ENCODE assay signal across 11 mouse cellular contexts in the genomic region with DNA sequence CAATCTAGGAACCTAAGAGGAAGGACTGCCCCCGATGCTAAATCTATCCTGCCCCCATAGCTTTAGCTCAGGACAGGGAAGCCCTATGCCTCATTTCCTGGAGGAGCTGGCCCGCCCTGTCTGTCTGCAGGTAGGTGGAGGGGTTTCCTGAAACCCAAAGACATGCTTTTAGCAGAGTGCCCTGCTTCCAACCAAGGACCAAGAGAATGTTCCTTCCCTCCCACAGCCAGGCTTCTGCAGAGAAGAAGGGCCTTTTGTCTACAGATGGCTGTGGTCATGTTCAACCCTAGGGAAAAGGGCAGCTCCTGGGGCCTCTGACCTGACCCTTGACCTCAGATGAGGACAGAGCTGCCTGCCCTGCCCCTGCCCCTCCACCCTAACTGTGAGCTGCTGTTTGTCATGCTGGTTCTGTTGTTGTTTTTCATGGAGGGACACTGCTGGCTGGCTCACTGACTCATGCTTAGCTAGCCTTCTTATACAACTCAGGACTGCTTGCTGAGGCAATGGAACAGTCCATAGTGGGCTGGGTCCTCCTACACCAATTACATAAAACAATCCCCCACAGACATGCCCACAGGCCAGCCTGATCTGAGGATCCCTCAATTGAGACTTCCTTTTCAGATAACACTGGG. TPM values are rescaled to one million over a fixed set of nuclear protein-coding genes. Genes with fewer than 3 reads are reported as not detected.
A peak's percentile ranks its signal among the peaks of the same experiment; 100 is the strongest.
DNase-seq lines count a peak whose midpoint lies in the region; ATAC-seq lines count a peak whose summit lies in the region.
"Had no signal": no experiment of that assay in that cellular context is flagged by ENCODE, and none has a peak within 500 bp of the region (broad histone marks: within the 10 kb centered on the region; RNA-seq: fewer than 3 reads in every experiment).

No protein-coding gene starts in this region.

- peak overlapping the region; percentile 78 for H3K27ac ChIP-seq in hindbrain, embryonic 10.5 days
- no peak overlapping the region for H3K27ac ChIP-seq in hindbrain, embryonic 11.5 days (ENCODE audit: low read depth, low read length)
- H3K27ac ChIP-seq in lung, embryonic 16.5 days (ENCODE audit: low read length) = no peak overlapping the region
- peak overlapping the region; percentile 41; the same call in 1 of the 2 replicates for H3K27ac ChIP-seq in neural tube, embryonic 15.5 days (replicated peaks)
- H3K27ac ChIP-seq: kidney, postnatal 0 days had no signal

- peak overlapping the region; percentile 20; the same call in 1 of the 2 replicates for H3K4me3 ChIP-seq in hindbrain, embryonic 10.5 days
- H3K4me3 ChIP-seq in hindbrain, embryonic 11.5 days (ENCODE audit: low read depth, low read length) = no peak overlapping the region
- no peak overlapping the region for H3K4me3 ChIP-seq in lung, embryonic 16.5 days (ENCODE audit: low read length)
- no peak overlapping the region for H3K4me3 ChIP-seq in neural tube, embryonic 15.5 days (replicated peaks)

- peaks cover 51% of the 10 kb centered on the region for H3K27me3 ChIP-seq in hindbrain, embryonic 10.5 days (ENCODE audit: insufficient read depth, poor library complexity, severe bottlenecking)
- H3K27me3 ChIP-seq in hindbrain, embryonic 11.5 days (ENCODE audit: control insufficient read depth, insufficient read depth, low read length) = peaks cover 23% of the 10 kb centered on the region
- peaks cover 14% of the 10 kb centered on the region for H3K27me3 ChIP-seq in lung, embryonic 16.5 days (ENCODE audit: control insufficient read depth, insufficient read depth, low read depth, low read length)
- peaks cover 21% of the 10 kb centered on the region for H3K27me3 ChIP-seq in neural tube, embryonic 15.5 days (replicated peaks)

- peak; percentile 81 for DNase-seq in hindbrain, embryonic 10.5 days (ENCODE audit: low spot score)
- no peak for DNase-seq in hindbrain, embryonic 11.5 days (ENCODE audit: low spot score)
- no peak for DNase-seq in lung, adult 18-20 months
- peak; percentile 76 for DNase-seq in embryo, embryonic 10.5 days (ENCODE audit: low spot score)
- no peak for DNase-seq in urinary bladder, postnatal 14 days (ENCODE audit: low spot score)
- DNase-seq in urinary bladder, adult 18-20 months (ENCODE audit: low spot score in 2 of 2) = no peak
- DNase-seq: lung, postnatal 10 days had no signal

- no peaks in the 10 kb centered on the region for H3K9me3 ChIP-seq in hindbrain, embryonic 10.5 days
- H3K9me3 ChIP-seq in hindbrain, embryonic 11.5 days (ENCODE audit: control insufficient read depth, low read length) = no peaks in the 10 kb centered on the region
- no peaks in the 10 kb centered on the region for H3K9me3 ChIP-seq in lung, embryonic 16.5 days (ENCODE audit: control insufficient read depth, low read length)
- H3K9me3 ChIP-seq in neural tube, embryonic 15.5 days (replicated peaks) = no peaks in the 10 kb centered on the region

- H3K4me2 ChIP-seq in hindbrain, embryonic 11.5 days (replicated peaks; ENCODE audit: low read depth, low read length) = no peak overlapping the region
- no peak overlapping the region for H3K4me2 ChIP-seq in lung, embryonic 16.5 days (ENCODE audit: low read depth, low read length)
- no peak overlapping the region for H3K4me2 ChIP-seq in neural tube, embryonic 15.5 days

- H3K9ac ChIP-seq in hindbrain, embryonic 11.5 days (ENCODE audit: low read depth, low read length) = no peak overlapping the region
- H3K9ac ChIP-seq in lung, embryonic 16.5 days (ENCODE audit: low read length) = peak overlapping the region; percentile 28; the same call in 1 of the 2 replicates
- H3K9ac ChIP-seq in neural tube, embryonic 15.5 days (replicated peaks) = no peak overlapping the region

- WGBS in hindbrain, embryonic 10.5 days = 10% methylated on average over 2 of the region's 2 CpGs
- 22% methylated on average over 2 of the region's 2 CpGs for whole genome bisulfite sequencing in hindbrain, embryonic 11.5 days
- 53% methylated on average over 2 of the region's 2 CpGs for WGBS in lung, embryonic 16.5 days
- WGBS in neural tube, embryonic 15.5 days = 36% methylated on average over 2 of the region's 2 CpGs

- H3K4me1 ChIP-seq in hindbrain, embryonic 10.5 days (replicated peaks) = peaks cover 76% of the 10 kb centered on the region
- no peaks in the 10 kb centered on the region; the same call in 1 of the 2 replicates for H3K4me1 ChIP-seq in hindbrain, embryonic 11.5 days (replicated peaks; ENCODE audit: control insufficient read depth, insufficient read depth, low read length)
- peaks cover 44% of the 10 kb centered on the region for H3K4me1 ChIP-seq in lung, embryonic 16.5 days (replicated peaks; ENCODE audit: control insufficient read depth, insufficient read depth, low read length)
- peaks cover 26% of the 10 kb centered on the region for H3K4me1 ChIP-seq in neural tube, embryonic 15.5 days

- no peaks in the 10 kb centered on the region for H3K36me3 ChIP-seq in hindbrain, embryonic 10.5 days
- H3K36me3 ChIP-seq in hindbrain, embryonic 11.5 days (ENCODE audit: control insufficient read depth, insufficient read depth, low read length) = no peaks in the 10 kb centered on the region
- H3K36me3 ChIP-seq in lung, embryonic 16.5 days (ENCODE audit: control insufficient read depth, insufficient read depth, low read length) = no peaks in the 10 kb centered on the region
- no peaks in the 10 kb centered on the region for H3K36me3 ChIP-seq in neural tube, embryonic 15.5 days

- no peak for ATAC-seq in hindbrain, embryonic 11.5 days (ENCODE audit: low FRiP score)
- no peak for ATAC-seq in lung, embryonic 16.5 days (ENCODE audit: low read depth)
- ATAC-seq in neural tube, embryonic 15.5 days (ENCODE audit: low FRiP score) = no peak
- ATAC-seq: forebrain, embryonic 14.5 days had no signal

RNA-seq across cellular contexts. Expression of gene Vwa1, which starts 2.3 kb away (rescaled TPM):
- 13.4 and 14.0 TPM in 2 replicates for polyA plus RNA-seq in hindbrain, embryonic 10.5 days (2016; fragmentation: Nextera tagmentation; extraction: Ambion mirVana)
- 8.6 and 9.5 TPM in 2 replicates for polyA plus RNA-seq in hindbrain, embryonic 11.5 days (2014; fragmentation: Nextera tagmentation; extraction: Ambion mirVana)
- 7.5 and 8.6 TPM in 2 replicates for polyA plus RNA-seq in lung, embryonic 16.5 days (2015; fragmentation: Nextera tagmentation; extraction: Ambion mirVana)
- 30.0 and 31.9 TPM in 2 replicates for polyA plus RNA-seq in neural tube, embryonic 15.5 days (2015; fragmentation: Nextera tagmentation; extraction: Ambion mirVana)

RNA-seq across cellular contexts. Expression of gene Tmem88b, which starts 8.9 kb away (rescaled TPM):
- polyA plus RNA-seq in hindbrain, embryonic 10.5 days (2016; fragmentation: Nextera tagmentation; extraction: Ambion mirVana) = 0.31 and 0.67 TPM in 2 replicates
- polyA plus RNA-seq in hindbrain, embryonic 11.5 days (2014; fragmentation: Nextera tagmentation; extraction: Ambion mirVana) = 0.25 and 0.52 TPM in 2 replicates
- polyA plus RNA-seq in lung, embryonic 16.5 days (2015; fragmentation: Nextera tagmentation; extraction: Ambion mirVana) = 0.15 and 0.21 TPM in 2 replicates
- 0.78 and 1.2 TPM in 2 replicates for polyA plus RNA-seq in neural tube, embryonic 15.5 days (2015; fragmentation: Nextera tagmentation; extraction: Ambion mirVana)

RNA-seq across cellular contexts. Expression of gene Ankrd65, which starts 13.4 kb away (rescaled TPM):
- 0.18 TPM in 1 of 2 replicates, not detected in the other for polyA plus RNA-seq in hindbrain, embryonic 10.5 days (2016; fragmentation: Nextera tagmentation; extraction: Ambion mirVana)
- not detected in 2 replicates for polyA plus RNA-seq in hindbrain, embryonic 11.5 days (2014; fragmentation: Nextera tagmentation; extraction: Ambion mirVana)
- polyA plus RNA-seq in lung, embryonic 16.5 days (2015; fragmentation: Nextera tagmentation; extraction: Ambion mirVana) = 0.69 and 1.0 TPM in 2 replicates
- 0.27 TPM in 1 of 2 replicates, not detected in the other for polyA plus RNA-seq in neural tube, embryonic 15.5 days (2015; fragmentation: Nextera tagmentation; extraction: Ambion mirVana)
- polyA plus RNA-seq: forebrain, embryonic 14.5 days had no signal

RNA-seq across cellular contexts. Expression of gene Atad3a, which starts 15.9 kb away (rescaled TPM):
- polyA plus RNA-seq in hindbrain, embryonic 10.5 days (2016; fragmentation: Nextera tagmentation; extraction: Ambion mirVana) = 110 and 124 TPM in 2 replicates
- 70.9 and 79.9 TPM in 2 replicates for polyA plus RNA-seq in hindbrain, embryonic 11.5 days (2014; fragmentation: Nextera tagmentation; extraction: Ambion mirVana)
- 68.4 and 73.3 TPM in 2 replicates for polyA plus RNA-seq in lung, embryonic 16.5 days (2015; fragmentation: Nextera tagmentation; extraction: Ambion mirVana)
- 90.0 and 96.6 TPM in 2 replicates for polyA plus RNA-seq in neural tube, embryonic 15.5 days (2015; fragmentation: Nextera tagmentation; extraction: Ambion mirVana)

RNA-seq across cellular contexts. Expression of gene Mrpl20, which starts 25.9 kb away (rescaled TPM):
- polyA plus RNA-seq in hindbrain, embryonic 10.5 days (2016; fragmentation: Nextera tagmentation; extraction: Ambion mirVana) = 252 and 253 TPM in 2 replicates
- polyA plus RNA-seq in hindbrain, embryonic 11.5 days (2014; fragmentation: Nextera tagmentation; extraction: Ambion mirVana) = 238 and 242 TPM in 2 replicates
- 177 and 194 TPM in 2 replicates for polyA plus RNA-seq in lung, embryonic 16.5 days (2015; fragmentation: Nextera tagmentation; extraction: Ambion mirVana)
- polyA plus RNA-seq in neural tube, embryonic 15.5 days (2015; fragmentation: Nextera tagmentation; extraction: Ambion mirVana) = 259 and 285 TPM in 2 replicates

Comparison
In these comparisons a context has a peak if more than half of its experiments do, and no peak if none do; other contexts are left out.
1. DNase-seq: peak in hindbrain, embryonic 10.5 days (single experiment) and embryo, embryonic 10.5 days (single experiment); none in hindbrain, embryonic 11.5 days (single experiment), lung, adult 18-20 months (0 of 2), urinary bladder, postnatal 14 days (single experiment) and urinary bladder, adult 18-20 months (0 of 2).
2. H3K27ac ChIP-seq: peak in hindbrain, embryonic 10.5 days (single experiment) and neural tube, embryonic 15.5 days (single experiment); none in hindbrain, embryonic 11.5 days (single experiment) and lung, embryonic 16.5 days (single experiment).